Mouse (Mus musculus) cortical plate, adult 2 months (tissue): ENCODE measurements at regions not wholly inside any gene's neighbourhood (a gene's known extent, or its start where the extent isn't known, plus 50 kb on each side); places are given as distances from the start of the nearest gene placed in this dataset.

ENCODE experiments used
- H3K27ac ChIP-seq: fragments of 200-500 bp; 2 replicates; pipeline ENCODE4 v1.5.1; 2012; ENCODE audit warnings: low read length, control low read depth, inconsistent platforms; ENCODE audit not compliant: insufficient read depth
- H3K4me1 ChIP-seq: fragments of 200-500 bp; 2 replicates; pipeline ENCODE4 v1.6.1; 2011; ENCODE audit warnings: low read length; ENCODE audit not compliant: control insufficient read depth, insufficient read depth
- H3K4me3 ChIP-seq: fragments of 200-500 bp; 2 replicates; pipeline ENCODE4 v1.5.1; 2011; ENCODE audit warnings: mild to moderate bottlenecking, low read length, control low read depth; ENCODE audit not compliant: insufficient read depth
- CTCF ChIP-seq: fragments of 200-500 bp; IDR thresholded peaks from 2 replicates; pipeline ENCODE4 v1.5.1; 2011; ENCODE audit warnings: mild to moderate bottlenecking, control low read depth, low read length; ENCODE audit not compliant: insufficient read depth; ENCODE audit errors: extremely low read depth
- POLR2A ChIP-seq: fragments of 200-500 bp; IDR thresholded peaks from 2 replicates; pipeline ENCODE4 v1.6.1; 2011; ENCODE audit warnings: mild to moderate bottlenecking, low read length, control low read depth; ENCODE audit not compliant: insufficient read depth; ENCODE audit errors: extremely low read depth

DNA sequence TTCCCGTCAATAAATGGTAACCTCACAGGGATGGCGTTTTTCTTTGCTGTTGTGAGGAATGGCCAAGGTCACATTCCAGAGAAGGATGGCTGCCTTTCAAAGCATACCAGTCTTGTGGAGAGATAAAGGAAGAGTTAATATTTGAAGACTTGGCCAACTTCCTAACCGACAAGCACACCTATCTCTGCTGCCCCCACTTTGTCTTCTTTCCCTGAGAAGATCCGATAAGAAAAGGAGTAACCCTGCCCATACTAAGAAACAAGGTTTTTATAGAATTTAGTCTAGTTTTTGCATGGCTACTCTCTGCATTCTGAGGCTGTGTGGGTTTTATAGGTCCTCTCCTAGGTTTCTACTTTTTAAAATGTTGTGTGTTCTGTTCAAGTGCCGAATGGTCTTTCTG is 210.2 kb upstream of the Ankrd55 start:
- Histone ChIP-seq H3K4me3 (no peak overlapping the region), H3K4me1 (no peaks in the 10 kb centered on the region), H3K27ac (no peak overlapping the region)
- no peak for TF ChIP-seq POLR2A
- no peak for TF ChIP-seq CTCF

DNA sequence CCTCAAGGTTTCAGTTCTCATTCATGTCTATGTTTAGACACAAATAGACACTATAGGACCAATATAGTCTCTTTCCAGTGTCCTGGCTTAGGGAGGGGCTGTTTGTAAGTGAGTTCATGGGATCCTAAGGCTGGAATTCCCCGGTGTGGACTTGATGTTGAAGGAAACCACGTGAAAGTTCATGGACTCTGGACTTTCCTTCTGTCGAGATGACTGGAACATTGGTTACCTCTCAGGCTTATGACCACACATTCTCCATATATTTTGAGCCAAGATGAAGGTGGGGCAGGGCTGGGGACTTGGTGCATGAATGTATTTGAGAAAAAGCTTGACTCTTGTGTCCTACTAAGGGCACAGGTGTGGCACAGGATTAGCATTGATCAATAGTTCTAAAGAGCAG is 206.3 kb upstream of the Ankrd55 start:
- no peak overlapping the region for H3K27ac ChIP-seq
- no peak overlapping the region for H3K4me3 ChIP-seq
- no peaks in the 10 kb centered on the region for H3K4me1 ChIP-seq
- TF ChIP-seq CTCF (no peak), POLR2A (no peak)

DNA sequence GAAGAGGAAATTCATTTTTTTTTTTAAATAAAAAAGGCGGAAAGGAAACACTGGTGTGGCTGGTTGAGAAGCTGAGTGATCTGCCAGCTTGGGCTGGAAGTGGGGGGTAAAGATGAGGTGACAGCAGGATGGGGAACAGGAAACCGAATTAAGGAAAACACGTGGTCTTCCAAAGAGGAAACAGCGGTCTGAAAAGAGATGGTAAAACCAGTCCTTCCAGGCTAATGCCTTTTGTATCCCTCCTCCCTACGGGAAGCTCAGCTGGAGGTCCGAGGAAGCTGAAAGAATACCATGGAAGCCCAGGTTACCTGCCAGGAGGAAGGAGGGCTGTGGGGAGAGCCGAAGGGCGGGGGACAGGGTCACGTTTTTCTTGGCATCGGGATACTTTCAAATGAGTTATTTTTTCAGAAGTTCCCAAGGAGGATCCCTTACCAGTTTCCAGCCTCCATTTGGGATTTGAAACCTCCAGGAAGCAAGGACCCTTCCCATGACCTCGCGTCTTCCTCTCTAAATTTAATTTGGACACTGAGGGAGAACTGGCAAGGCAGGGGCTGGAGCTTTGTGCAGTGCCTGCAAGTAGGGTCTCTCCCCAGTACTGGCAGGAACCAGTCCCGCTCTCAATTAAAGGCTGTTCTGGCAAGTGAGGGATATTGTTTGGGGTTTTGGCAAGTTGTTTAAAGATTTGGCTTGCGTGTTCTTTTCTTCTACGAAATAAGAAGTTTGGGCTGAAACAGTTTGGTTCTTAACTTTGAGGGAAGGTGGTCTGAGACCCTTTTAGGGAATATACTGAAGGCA is 203.6 kb upstream of the Ankrd55 start:
- Histone ChIP-seq H3K4me3 (no peak overlapping the region), H3K4me1 (no peaks in the 10 kb centered on the region), H3K27ac (no peak overlapping the region)
- no peak for TF ChIP-seq CTCF
- no peak for TF ChIP-seq POLR2A

DNA sequence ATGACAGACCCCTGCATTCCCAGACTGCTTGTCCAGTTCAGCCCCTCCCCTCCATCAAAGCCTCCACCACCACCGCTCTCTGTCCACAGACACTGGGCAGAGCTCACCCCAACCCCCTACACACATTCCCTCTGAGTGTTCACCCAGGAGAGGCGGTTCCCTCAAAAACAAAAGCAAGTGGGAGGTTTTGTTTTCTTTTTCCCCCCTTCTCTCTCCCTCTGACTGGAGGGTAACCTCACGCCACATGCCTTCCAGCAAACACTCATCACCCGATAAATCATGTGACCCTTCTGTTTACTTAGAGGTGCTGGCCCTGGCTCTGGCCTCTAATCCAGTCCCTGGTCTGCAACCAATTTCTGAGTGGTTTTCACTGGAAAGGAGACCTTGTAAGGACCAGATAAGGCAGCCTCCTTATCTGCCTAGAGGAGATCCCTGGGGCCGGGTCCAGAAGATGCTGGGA is 199.9 kb upstream of the Ankrd55 start:
- no peak for TF ChIP-seq POLR2A
- TF ChIP-seq CTCF, result no peak
- no peak overlapping the region for H3K4me3 ChIP-seq
- no peaks in the 10 kb centered on the region for H3K4me1 ChIP-seq
- no peak overlapping the region for H3K27ac ChIP-seq

DNA sequence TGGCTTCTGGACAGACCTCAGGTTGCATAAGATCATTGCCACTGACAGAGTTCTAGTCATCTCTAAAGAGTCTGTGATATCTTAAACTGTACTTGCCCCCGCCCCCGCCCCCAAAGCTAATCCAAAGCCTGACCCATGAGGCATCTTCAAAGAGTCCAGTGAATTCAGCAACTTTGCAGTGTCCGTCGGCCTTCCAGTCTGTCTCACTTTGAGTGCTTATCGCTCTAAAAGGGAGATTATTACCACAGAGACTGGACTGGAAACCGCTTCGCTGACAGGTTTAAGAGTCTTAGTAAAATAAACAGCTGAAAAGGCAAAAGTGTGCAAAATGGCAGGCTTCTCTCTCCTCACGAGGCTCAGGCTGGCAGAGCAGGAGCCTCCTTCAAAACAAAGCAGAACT is 197.5 kb upstream of the Ankrd55 start:
- Histone ChIP-seq H3K4me3 (no peak overlapping the region), H3K27ac (no peak overlapping the region), H3K4me1 (no peaks in the 10 kb centered on the region)
- TF ChIP-seq CTCF (no peak), POLR2A (no peak)

DNA sequence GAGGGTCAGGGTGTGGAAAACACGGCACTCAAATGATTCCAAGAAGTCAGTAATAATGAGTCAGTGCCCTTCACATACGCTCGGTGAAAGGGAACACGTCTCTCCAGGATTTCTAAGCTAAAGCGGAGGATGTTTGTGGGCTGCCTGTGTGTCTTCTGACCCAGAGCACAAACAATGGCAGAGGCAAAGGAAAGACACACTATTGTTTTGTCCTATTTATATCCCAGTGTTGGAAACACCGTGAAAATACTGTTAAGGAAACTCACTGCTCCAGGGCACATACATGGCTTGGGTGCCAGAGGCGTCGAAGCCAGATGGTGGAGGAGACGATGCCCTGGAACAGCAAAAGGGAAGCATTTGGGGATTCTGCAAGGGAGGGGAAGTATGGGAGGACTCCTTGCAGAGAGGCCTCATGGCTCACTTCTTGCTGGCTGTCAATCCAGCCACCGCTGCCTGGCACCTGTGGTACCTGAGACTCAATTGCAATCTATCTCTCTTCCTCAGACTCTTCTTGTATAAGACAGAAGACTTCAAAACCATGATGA is 192.6 kb upstream of the Ankrd55 start:
- no peak overlapping the region for H3K27ac ChIP-seq
- no peaks in the 10 kb centered on the region for H3K4me1 ChIP-seq
- TF ChIP-seq POLR2A (no peak), CTCF (no peak)
- H3K4me3 ChIP-seq, result no peak overlapping the region

DNA sequence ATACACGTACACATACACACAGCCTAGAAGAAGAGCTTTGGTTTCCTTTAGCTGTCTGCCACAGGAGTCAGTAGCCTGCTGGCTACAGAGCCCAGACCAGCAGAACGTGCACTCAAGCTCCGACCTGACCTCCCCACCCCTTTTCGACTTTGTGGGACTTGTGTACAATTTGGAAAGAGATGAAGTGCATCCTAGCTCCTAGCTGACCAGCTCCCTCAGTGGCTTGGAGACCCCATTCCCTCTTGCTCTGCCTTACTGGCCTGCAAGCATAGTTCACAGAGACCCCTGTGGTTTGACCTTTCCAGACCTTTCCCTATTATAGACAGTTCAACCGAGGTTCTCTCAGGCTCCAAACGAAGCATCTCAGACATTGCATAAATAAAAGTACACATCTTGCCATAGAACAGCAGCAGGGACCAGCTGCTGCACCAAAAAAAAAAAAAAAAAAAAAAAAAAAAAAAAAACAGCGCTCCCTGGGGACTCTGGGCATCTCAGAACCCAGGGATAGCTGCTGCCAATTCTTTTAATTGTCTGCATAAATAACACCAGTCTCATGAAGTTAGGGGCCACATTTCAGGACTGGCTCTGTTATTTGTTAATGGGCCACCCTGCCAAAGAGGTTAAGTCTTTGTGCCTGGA is 188.2 kb upstream of the Ankrd55 start:
- Histone ChIP-seq H3K27ac (no peak overlapping the region), H3K4me1 (no peaks in the 10 kb centered on the region), H3K4me3 (peak overlapping the region; percentile 52)
- TF ChIP-seq CTCF (no peak), POLR2A (no peak)

DNA sequence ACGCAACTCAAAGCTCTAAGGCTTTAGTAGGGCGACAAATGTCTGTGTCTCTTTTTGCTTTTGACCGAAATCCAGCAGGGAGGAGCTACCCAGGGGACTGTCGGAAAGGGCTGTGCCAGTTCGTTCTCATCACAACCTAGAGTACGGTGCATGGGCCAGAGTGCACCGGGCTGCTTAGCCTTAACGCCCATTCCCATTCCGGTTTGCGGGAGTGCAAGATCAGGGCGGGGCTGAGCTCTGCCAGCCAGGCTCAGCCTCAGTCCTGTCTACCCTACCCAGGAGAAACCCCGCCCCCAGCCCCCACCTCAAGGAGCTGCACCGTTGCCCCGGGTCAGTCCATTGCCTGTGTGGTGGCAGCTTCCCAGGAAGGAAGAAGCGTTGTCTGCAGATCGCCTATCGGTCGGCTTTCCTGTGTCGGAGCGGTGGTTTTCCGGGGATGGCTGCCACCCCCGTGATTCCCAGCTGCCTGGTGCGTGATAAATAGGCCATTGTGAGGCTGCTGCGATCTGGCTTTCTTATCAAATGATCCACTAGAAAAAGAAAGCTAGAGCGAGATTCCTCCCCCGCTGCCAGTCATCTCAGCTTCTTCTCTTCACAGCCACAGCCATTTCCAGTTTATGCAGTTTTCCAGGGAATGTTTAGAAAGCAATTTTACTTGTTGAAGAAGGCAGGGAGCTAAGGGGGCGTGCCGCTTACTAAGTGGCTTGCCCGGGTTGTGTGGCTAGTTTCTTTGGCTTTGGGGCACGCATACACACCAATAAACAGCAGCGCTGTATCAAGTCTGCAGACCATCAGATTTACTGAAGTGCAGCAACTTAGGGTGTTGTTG is 187.4 kb upstream of the Ankrd55 start:
- no peaks in the 10 kb centered on the region for H3K4me1 ChIP-seq
- H3K4me3 ChIP-seq, result peak overlapping the region; percentile 52
- no peak overlapping the region; the same call in 1 of the 2 replicates for H3K27ac ChIP-seq
- TF ChIP-seq CTCF (no peak), POLR2A (no peak)

DNA sequence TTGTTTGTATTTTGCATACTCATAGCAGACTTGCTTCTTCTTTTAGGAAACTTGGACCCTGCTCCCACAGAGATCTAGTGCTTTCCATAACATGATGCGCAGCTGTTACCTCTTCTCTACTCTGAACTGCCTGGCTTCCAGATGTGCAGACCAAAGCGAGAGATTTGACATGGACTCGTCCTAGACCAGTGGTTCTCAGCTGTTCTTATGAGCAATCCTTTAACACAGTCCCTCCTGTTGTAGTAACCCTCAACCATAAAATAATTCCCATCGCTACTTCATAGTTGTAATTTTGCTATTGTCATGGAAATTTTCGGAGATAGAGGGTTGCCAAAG is 186.9 kb upstream of the Ankrd55 start:
- H3K27ac ChIP-seq, result no peak overlapping the region
- H3K4me1 ChIP-seq, result no peaks in the 10 kb centered on the region
- TF ChIP-seq POLR2A, result no peak
- no peak for TF ChIP-seq CTCF
- H3K4me3 ChIP-seq, result peak overlapping the region; percentile 52; the same call in 1 of the 2 replicates
